Mouse (Mus musculus): ENCODE measurements at regions not wholly inside any gene's neighbourhood (a gene's known extent, or its start where the extent isn't known, plus 50 kb on each side); places are given as distances from the start of the nearest gene placed in this dataset.

DNA sequence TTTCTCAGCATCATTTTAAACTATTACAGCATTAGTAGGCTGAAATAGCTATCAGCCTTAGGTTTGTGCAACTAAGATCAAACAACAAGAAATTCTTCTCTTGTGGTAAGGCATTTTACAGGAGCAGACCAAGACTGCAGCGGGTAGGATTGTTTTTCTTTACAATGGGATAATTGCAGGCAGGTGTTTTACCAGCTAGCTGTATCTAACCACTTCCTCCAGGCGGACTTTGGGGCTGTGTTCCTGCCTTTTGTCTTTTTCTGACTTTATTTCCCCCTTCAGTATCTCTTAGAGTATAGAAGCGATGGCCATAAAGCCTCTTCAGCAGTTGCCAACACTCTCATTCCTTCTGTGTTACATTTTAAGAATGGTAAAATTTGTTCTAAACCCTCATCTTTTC is 84.8 kb upstream of the Hs6st1 start:
- no peak for TF ChIP-seq GATA1 (IDR thresholded peaks at IDR 0.05; ENCODE audit: borderline replicate concordance, low read length)
- no peak for TF ChIP-seq FLI1 (IDR thresholded peaks at IDR 0.05; ENCODE audit: low read length)

Measured in megakaryocyte, embryonic 14.5 days (primary cell).